ENCODE assay signal across 8 mouse cellular contexts in the genomic region with DNA sequence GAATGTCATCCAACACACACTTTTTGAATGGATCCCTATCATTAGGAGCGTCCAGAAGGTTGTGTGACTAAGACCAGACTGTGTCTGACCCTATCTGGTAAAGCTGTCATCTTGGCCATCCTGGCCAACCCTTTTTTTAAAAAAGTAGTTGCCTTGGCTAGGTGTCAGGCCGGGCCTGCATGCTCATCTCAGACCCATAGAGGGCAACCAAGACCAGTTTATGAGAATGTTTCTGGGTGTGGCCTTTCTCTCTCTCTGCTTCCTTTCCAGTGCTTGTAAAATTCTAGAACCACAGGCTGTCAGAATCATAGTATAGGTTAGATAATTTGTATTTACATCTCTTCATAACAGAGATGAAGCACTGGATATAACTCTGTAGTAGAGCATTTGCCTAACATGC.
DNase-seq lines count a peak whose midpoint lies in the region; ATAC-seq and TF ChIP-seq lines count a peak whose summit lies in the region.

No protein-coding gene starts in this region.

- H3K27ac ChIP-seq in kidney, embryonic 16.5 days (ENCODE audit: low read length): no peak overlapping the region
- H3K27ac ChIP-seq in heart, postnatal 0 days (ENCODE audit: low read depth): no peak overlapping the region

- TF ChIP-seq EP300 in heart, postnatal 0 days (IDR thresholded peaks at IDR 0.05; ENCODE audit: low read depth): no peak

- H3K36me3 ChIP-seq in kidney, embryonic 16.5 days (ENCODE audit: insufficient read depth, low read length): no peaks in the 10 kb centered on the region
- no peaks in the 10 kb centered on the region for H3K36me3 ChIP-seq in heart, postnatal 0 days (replicated peaks; ENCODE audit: control insufficient read depth, insufficient read depth, low read length)
- H3K36me3 ChIP-seq in myocyte (ENCODE audit: control insufficient read depth, insufficient read depth): no peaks in the 10 kb centered on the region

- H3ac ChIP-seq in myocyte (ENCODE audit: control insufficient read depth, insufficient read length): no peak overlapping the region

- no peaks in the 10 kb centered on the region for H3K4me1 ChIP-seq in kidney, embryonic 16.5 days (ENCODE audit: insufficient read depth, low read length)
- no peaks in the 10 kb centered on the region for H3K4me1 ChIP-seq in heart, postnatal 0 days (ENCODE audit: control insufficient read depth, insufficient read depth)

- no peak for ATAC-seq in kidney, embryonic 16.5 days (ENCODE audit: low FRiP score, low TSS enrichment)
- ATAC-seq in heart, postnatal 0 days (ENCODE audit: insufficient read depth, low read depth): peak; percentile 51; the same call in 1 of the 2 replicates

- no peak for TF ChIP-seq POLR2A in myocyte (IDR thresholded peaks at IDR 0.05; ENCODE audit: insufficient read length, low read depth)

- H3K9ac ChIP-seq in kidney, embryonic 16.5 days (replicated peaks; ENCODE audit: low read length): no peak overlapping the region
- no peak overlapping the region for H3K9ac ChIP-seq in heart, postnatal 0 days (replicated peaks; ENCODE audit: low read depth, low read length)

- no peaks in the 10 kb centered on the region for H3K9me3 ChIP-seq in kidney, embryonic 16.5 days (ENCODE audit: low read length)
- H3K9me3 ChIP-seq in heart, postnatal 0 days (replicated peaks; ENCODE audit: control insufficient read depth, low read length): no peaks in the 10 kb centered on the region

- TF ChIP-seq CTCF in heart, postnatal 0 days (IDR thresholded peaks at IDR 0.05; ENCODE audit: low read depth): peak; percentile 66

- no peak overlapping the region for H3K4me2 ChIP-seq in kidney, embryonic 16.5 days (replicated peaks; ENCODE audit: low read depth, low read length)
- no peak overlapping the region for H3K4me2 ChIP-seq in heart, postnatal 0 days (ENCODE audit: low read depth, low read length)
- H3K4me2 ChIP-seq in myocyte (ENCODE audit: low read depth): peak overlapping the region; percentile 62

- peak; percentile 27 for DNase-seq in kidney, adult 11 months
- DNase-seq in adrenal gland, adult 18-20 months (ENCODE audit: low spot score in 2 of 2): peak; percentile 33
- DNase-seq in embryo, embryonic 11.5 days (ENCODE audit: low read depth, low spot score): peak; percentile 7
- DNase-seq in heart, postnatal 0 days (ENCODE audit: low spot score): peak; percentile 42
- DNase-seq in layer of hippocampus, postnatal 10 days (ENCODE audit: low spot score in 2 of 2): peak; percentile 42 to 71
- peak; percentile 65 for DNase-seq in testis, postnatal 10 days (ENCODE audit: low spot score)

- no peaks in the 10 kb centered on the region for H3K27me3 ChIP-seq in kidney, embryonic 16.5 days (ENCODE audit: insufficient read depth, low read length)
- H3K27me3 ChIP-seq in heart, postnatal 0 days (ENCODE audit: control insufficient read depth, insufficient read depth, low read length): no peaks in the 10 kb centered on the region
- H3K27me3 ChIP-seq in myocyte (ENCODE audit: control insufficient read depth, insufficient read depth, insufficient read length): no peaks in the 10 kb centered on the region

- no peak overlapping the region for H3K4me3 ChIP-seq in kidney, embryonic 16.5 days (ENCODE audit: low read length)
- H3K4me3 ChIP-seq in heart, postnatal 0 days (ENCODE audit: low read depth, low read length): no peak overlapping the region
- no peak overlapping the region for H3K4me3 ChIP-seq in myocyte

- WGBS in kidney, embryonic 16.5 days: 37% methylated on average over 2 of the region's 2 CpGs
- 14% methylated on average over 2 of the region's 2 CpGs for WGBS in heart, postnatal 0 days

- H3K79me2 ChIP-seq in myocyte (ENCODE audit: control insufficient read depth, insufficient read depth): no peaks in the 10 kb centered on the region

TF ChIP-seq in myocyte, 11 proteins besides CTCF, POLR2A, EP300 and RAD21:
- no peak for TF ChIP-seq TCF3 (IDR thresholded peaks at IDR 0.05; ENCODE audit: insufficient read length, low read depth)
- TF ChIP-seq MYOD1 (IDR thresholded peaks at IDR 0.05; ENCODE audit: control insufficient read depth in 1 of 3, insufficient read length in 2 of 3, low read depth in 2 of 3): no peak
- TF ChIP-seq REST (IDR thresholded peaks at IDR 0.05; ENCODE audit: insufficient read depth, insufficient read length): no peak
- no peak for TF ChIP-seq USF1 (IDR thresholded peaks at IDR 0.05; ENCODE audit: low read depth)
- no peak for TF ChIP-seq MYOG (IDR thresholded peaks at IDR 0.05; ENCODE audit: control insufficient read depth in 1 of 3, insufficient read depth in 1 of 3, insufficient read length in 2 of 3, low read depth in 2 of 3)
- TF ChIP-seq TCF12 (IDR thresholded peaks at IDR 0.05; ENCODE audit: insufficient read depth, poor library complexity, severe bottlenecking): no peak
- no peak for TF ChIP-seq SRF (IDR thresholded peaks at IDR 0.05; ENCODE audit: control insufficient read depth, insufficient read length, low read depth)
- TF ChIP-seq POLR2AphosphoS2 (IDR thresholded peaks at IDR 0.05; ENCODE audit: insufficient read length, low read depth): no peak
- TF ChIP-seq MAX (IDR thresholded peaks at IDR 0.05; ENCODE audit: low read depth): no peak
- TF ChIP-seq E2F4 (IDR thresholded peaks at IDR 0.05; ENCODE audit: insufficient read depth): no peak
- TF ChIP-seq CEBPB (IDR thresholded peaks at IDR 0.05; ENCODE audit: insufficient read depth, poor library complexity, severe bottlenecking): no peak

Comparison
In these comparisons a context has a peak if more than half of its experiments do, and no peak if none do; other contexts are left out.
1. DNase-seq: peak in every context shown above with its lines; median percentile 65 in testis, postnatal 10 days; 56 in layer of hippocampus, postnatal 10 days; 42 in heart, postnatal 0 days; 33 in adrenal gland, adult 18-20 months; 27 in kidney, adult 11 months; 7 in embryo, embryonic 11.5 days.